Mouse (Mus musculus) lung, postnatal 36 days (tissue): ENCODE results near the gene Ttc28.
"Not testable (repeated sequence)": the region's sequence is repeated elsewhere in the genome, so short reads cannot be mapped to it uniquely, and the experiment has no call there.

Experiments used
- DNase-seq: peaks from one replicate; pipeline ENCODE4 v3.0.0; 2022; ENCODE audit warnings: mixed read lengths

The Ttc28 gene

DNA sequence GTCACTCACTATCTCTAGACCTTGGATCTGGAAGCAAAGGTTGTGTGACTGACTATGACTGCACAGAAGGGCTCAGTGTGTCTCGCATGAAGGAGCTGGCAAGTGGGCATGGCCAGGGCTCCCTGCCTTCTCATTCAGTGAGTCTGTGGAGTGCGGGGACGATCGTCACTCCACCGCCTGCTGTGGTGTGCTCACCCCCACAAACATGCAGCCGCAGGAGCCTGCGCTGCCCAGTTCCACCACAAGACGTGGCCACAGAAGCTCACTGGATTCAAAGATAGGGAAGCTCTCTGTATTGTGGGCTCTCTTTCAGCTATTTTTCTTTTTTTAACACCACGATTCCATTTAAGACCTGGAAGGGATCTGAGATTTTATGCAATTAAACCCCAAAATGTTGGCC, 374.8 kb downstream of the Ttc28 start:
- no peak for DNase-seq

DNA sequence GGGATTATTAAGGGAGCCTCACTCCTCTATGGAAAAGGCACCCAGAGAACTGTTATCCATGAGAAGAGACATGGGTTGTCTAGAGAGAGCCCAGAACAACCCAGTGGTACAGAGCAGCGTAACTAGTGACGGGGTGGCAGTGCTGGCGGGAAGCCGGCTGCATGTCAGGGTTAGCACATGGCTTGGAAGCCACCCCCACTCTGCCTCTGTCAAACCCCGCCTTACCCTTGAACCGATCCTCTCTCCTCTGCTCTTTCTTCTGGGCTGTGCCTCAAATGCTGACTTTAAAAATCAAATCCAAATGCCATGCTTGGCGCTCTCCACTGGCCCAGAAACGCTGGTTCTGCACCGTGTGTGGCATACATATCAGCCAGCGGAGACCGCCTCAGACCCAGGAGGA, 375.2 kb downstream of the Ttc28 start:
- no peak for DNase-seq

DNA sequence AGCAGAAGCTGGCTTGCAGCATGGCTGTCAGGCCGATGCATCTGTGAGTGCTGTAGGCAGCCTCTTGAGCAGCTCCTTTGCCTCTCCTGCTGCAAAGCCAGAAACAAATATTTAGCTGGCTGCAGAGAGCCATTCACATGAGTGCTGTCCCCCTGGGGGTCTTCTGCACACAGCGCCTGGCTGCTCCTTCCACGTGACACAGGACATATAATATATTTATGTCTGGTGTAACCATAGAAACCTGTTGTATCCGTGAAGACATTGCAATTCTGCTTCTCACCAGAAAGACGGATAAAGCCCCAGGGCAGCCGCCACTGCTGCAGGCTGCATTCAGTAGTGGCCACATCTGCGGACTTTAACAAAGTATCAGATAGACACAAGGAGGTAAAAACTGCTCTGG, 376.6 kb downstream of the Ttc28 start:
- DNase-seq = no peak

DNA sequence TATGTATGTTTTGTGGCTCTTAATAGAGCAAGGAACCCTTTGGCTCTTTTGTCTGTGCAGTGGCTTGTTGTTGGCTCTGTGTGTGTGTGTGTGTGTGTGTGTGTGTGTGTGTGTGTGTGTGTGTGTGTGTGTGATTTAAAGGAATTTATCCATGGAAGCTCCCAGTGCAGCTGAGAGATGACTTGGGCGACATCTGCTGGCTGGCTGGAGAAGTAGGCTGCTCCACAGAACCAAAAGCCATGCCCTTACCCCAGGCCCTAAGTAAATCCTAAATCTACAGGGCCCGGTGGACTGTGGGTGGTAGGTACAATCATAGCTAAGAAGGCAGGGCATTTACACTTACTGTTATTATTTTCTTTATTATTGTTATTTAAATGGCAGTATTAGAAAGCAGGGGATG, 377.5 kb downstream of the Ttc28 start:
- DNase-seq = peak; percentile 76

DNA sequence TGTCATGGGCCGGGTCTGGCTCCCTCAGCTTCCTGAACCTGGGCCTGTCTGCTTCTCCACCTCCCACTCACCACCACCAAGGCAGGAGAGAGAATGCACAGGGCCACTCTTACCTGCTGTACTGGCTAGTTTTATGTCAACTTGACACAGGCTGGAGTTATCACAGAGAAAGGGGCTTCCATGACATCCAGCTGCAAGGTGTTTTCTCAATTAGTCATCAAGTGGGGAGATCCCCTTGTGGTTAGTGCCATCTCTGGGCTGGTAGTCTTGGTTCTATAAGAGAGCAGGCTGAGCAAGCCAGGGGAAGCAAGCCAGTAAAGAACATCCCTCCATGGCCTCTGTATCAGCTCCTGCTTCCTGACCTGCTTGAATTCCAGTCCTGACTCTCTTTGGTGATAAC, 381.6 kb downstream of the Ttc28 start:
- DNase-seq = not testable (repeated sequence)

DNA sequence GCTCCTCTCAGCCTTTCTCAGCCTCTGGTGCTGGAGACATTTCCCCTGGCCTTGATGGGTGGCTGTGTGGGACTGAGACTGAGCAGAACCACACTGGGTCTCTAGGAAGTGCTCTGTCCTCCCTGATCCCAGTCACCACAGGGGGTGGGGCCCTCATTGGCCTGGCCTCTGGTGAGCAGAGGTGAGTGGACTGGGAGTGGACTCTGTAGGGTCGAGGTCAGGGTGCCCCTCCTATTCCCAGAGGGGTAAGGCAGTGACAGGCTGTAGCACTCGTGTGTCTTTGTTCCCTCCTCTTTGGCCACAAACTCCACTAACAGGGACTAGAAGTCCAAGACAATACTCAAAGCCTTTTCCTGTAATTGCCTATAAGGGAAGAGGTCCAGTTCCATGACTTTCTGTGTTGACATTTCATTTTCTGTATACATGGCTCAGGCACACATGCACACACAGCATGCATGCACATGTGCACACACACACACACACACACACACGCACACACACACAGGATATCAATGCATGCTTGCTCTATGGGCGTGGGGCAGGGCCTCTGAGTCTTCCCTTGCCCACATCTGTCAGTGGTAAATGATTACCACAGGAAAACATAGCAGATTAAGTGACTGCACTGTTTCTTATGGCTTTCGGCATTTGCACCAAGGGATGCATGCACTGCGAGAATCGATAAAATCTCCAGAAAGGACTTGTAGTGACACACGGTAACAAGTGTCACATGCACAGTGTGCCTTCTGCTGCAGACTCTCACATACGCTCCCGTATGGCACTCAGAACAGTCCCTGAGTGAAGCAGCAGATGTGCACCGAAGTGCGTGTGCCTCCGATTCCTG, 382.4 kb downstream of the Ttc28 start:
- peak; percentile 35 for DNase-seq

DNA sequence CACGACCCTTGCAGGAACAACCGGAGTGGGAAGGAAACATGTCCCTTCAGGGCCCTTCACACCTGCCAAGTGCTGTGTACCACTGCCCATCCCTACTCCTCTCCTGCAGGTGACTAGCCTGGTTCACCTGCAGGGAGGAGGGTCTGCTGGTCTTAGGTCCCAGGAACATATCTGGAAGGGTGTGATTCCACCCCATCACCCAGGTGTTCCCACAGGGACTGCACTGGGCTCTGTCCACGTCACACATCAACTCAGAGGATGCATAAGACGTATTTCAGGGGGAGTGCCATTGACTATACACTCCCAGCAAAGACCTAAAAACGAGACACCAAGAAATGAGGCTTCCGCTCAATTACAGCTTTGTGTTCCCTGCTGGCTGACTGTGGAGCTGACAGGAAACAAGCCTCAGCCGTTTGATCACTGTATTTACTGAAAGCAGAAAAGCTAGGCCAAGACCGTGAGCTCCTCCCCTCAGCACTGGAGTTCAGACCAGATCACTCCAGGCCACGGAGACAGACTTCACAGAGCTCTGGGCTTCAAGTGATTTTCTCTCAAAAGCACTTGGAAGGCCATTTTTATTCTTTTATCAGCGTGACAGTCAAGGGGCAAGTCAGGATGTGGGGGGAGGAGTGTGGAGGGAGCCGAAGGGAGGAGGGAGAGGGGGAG, 383.1 kb downstream of the Ttc28 start:
- DNase-seq = peak; percentile 83

DNA sequence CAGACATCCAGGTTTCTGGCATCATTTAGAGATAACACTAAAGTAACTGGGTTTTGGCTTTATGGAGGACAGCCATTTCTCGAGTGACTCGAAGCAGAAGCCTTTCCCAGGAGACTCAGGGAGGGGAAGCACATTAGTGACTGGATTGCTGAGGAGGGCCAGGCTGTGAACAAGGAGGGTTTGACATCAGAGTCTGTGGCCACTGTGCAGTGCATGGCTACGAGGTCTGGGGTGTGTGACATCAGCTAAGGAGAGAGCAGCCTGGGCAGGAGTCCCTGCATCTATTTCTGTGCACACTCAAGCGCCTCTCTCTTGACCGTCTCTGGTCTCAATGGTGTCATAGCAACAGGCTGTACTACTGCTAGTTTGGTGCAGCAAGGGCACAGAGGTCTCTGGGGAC, 383.8 kb downstream of the Ttc28 start:
- no peak for DNase-seq

DNA sequence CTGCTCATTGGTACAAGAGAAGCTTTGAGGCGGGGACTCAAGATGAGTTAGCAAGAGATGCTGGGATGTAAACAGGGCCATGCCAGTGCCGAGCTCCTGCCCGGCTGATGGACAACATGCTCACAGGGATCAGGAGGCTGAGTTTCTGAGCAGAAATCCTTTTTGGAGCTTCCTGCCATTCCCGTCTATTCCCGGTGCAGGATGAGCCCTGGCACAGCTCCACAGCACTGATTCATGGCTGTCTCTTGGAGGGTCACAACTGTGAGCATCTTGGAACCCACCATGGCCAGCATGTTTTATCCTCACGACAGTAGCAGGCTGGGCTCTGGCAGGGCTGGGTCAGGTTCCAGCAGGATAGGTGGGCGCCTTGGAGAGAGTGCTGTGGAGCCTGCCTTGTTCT, 384.9 kb downstream of the Ttc28 start:
- no peak for DNase-seq

DNA sequence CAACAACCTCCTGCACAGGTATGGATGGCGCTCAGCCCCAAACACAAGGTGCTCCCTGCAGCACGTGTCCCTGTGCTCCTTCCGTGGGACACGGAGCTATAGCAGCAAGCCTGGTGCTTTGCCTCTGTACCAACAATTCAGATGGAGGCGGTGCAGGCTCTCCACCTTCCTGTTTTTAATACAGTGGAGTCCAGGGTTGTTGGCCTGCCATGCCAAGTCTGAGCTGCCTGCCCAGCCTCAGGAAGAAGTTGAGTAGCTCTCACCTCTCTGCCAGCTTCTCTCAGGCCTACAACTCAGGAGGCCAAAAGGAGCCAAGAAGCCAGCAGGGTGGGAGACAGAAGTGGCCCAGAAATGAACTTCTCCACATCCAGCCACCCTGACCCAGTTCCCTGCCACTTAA, 387.1 kb downstream of the Ttc28 start:
- DNase-seq = peak; percentile 75

DNA sequence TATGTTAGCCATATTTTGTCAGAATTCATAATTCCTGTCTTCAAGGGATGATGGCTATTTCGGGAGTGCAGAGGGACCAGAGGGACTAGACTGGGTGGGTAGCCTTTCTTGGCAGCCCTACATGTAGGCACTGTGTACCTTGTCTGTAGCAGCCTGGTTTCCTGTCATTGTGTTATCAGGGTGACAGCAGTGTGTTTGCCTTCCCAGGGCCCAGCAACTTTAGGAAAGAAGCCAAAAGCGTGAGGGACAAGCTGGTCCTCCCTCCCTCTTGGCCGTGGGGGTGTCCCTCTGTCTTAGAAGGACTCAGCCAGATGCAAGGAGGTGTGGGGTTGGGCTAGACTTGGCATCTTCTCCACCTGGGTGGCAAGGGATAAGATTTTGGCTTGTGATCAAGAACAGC, 387.5 kb downstream of the Ttc28 start:
- DNase-seq = peak; percentile 88

DNA sequence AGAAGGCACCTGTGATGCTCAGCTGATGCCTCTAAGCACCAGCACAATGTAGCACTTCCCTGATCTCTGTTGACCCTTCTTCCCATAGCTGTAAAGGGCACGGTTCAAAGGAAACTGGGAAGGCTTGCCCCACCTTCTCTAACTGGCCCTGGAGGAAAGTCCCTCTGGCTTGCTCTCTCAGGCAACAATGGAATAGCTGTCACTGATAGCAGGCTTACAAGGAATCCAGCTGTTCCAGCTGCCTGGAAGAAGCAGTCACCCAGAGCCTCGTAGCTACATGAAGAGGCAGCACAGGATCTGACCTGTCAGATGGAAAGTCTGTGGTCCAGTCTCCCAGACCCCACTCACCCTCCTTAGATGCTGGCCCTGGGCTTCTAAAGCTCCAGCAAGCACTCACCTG, 389.2 kb downstream of the Ttc28 start:
- no peak for DNase-seq

DNA sequence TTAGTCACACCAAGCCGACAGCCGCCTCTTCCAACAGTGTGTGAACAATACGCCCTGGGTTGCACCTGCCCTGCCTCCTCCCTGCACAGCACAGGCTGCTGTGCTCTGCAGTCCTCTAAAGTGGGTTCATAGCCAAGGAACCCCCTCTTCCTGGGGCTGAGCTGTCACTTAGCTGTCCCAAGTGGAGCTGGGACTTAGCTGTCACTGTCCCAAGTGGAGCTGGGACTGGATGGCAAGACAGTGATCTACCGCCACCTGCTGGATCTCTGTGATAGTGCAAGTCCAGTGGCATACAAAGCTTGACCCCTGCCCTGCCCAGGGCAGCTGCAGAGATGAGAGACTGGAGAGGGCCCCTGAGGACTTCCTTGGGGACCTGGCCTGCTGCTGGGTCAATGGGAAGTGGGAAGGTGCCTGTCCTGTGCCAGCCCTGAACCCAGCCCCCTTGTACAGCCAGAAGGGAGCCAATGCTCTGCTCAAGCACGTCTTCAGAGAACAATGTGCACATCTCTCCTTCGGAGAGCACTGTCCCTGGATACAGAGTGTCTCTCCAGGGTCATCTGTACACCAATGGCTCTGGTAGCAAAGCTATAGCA, 390.1 kb downstream of the Ttc28 start:
- peak; percentile 90 for DNase-seq

DNA sequence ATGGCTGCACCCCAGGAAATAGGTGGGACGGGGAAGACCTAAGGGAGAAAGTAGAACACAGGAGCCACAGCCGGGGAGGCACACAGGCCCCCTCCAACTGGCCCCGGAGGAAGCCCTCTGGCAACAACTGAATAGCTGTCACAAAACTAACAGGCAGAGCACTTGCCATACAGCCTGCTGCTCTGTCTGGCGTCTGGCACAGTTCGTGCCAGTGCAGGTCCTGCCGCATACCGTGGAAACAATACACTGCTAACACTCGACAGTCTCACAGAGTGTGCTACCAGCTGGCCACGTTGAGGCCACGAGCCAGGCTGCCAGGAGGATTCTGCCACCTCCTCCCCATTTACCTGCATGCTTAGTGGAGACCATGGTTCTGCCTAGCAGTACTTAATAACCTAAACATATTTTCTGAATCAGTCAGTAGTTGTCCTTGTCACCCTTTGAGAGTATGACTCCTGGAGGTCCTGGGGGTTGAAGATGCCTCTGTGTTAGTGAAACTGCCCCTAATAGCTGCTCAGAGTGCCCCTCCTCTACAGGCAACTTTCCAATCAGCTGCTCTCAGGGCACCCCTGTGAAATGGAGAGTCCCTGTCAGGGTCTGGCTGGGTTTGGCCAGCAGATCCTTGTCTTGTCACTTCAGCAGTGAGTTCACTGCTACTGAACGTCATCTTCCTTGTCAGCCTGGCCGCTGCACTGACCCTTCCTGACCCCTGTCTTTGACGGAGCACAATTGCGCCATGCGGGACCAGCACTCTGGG, 390.8 kb downstream of the Ttc28 start:
- DNase-seq = no peak

DNA sequence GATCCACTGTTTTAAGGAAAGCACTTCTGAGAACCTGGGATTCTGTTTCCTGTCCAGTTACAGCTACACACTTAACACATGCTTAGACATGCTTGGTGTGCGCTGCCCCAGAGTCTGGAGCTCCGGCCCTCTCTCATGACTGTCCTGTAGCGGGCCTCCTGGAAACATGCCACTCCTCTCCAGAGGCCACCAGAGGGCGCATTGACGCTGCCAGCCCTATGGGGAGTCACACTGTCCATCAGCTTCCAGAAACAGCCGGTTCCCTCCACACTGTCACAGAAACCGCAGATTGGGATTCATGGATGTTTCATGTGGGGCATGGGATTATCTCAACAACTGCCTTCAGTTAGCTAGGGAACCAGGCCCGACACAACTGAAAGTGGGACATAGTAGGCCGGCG, 394.0 kb downstream of the Ttc28 start:
- DNase-seq = peak; percentile 90

DNA sequence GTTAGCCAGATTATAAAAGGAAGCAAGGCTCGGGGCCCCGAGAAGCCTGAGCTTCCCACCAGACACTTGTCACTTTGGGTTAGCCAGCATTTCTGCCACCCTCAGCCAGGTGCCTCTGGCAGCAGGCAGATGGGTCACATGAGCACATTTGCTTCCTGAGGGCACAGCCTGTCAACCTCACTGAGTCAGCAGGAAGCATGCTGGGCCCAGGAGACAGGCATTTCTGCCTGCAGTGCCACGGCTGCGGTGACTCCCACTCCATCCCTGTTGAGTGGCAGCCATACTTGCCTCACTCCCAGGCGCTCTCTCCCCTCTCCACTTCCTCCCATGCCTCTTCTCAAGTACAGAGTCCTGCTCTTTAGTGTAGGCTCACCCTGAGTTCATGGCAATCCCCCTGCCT, 395.3 kb downstream of the Ttc28 start:
- no peak for DNase-seq

DNA sequence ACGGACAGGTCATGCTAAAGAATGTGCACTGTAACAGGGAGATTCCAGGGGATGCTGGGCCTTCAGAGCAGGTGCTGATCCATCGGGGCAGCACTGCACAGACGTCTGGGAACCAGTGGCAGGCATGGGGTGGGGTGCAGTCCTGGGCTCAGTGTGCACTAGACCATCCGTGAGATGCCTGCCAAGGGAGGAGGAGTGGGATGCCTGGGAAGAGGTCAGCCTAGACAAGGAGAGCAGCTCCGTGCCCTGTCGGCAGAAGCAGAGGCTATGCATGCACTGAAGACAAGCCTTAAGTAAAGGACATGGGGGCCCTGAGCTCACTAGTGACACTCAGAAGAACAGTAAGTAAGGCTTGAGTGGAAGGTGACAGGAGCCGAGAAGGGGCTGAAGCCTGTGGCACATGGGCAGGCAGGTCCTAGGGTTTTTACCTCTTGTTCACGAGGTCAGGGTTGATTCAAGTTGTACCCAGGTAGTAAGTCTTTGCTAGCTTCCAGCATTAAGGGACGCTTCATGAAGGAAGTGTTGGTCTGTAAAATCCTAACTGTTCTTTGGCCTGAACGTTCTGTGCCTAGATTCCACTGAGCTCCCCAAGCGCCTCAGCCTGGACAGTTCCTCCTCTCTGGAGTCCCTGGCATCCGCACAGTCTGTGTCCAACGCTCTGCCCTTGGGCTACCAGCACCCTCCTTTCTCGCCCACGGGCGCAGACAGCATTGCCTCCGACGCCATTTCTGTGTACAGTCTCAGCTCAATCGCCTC, 405.0 kb downstream of the Ttc28 start:
- no peak for DNase-seq

DNA sequence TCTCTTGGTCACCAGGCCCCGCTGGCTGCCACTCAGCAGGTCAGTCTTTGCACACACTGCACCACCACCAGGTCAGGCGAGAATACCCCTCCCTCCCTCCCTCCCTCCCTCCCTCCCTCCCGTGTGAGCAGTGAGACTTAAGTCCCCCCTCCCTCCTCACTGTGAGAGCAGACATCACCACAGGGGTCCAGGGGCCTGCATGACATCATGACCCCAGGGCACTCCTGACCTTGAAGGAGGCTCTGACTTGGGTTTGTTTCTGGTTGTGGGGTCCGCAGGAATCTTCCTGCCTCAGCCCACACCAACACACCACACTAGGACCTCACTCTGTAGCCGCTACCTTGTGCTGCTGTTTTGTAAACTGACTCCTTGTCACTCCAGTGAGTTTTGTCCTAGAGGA, 408.0 kb downstream of the Ttc28 start:
- DNase-seq = no peak

DNA sequence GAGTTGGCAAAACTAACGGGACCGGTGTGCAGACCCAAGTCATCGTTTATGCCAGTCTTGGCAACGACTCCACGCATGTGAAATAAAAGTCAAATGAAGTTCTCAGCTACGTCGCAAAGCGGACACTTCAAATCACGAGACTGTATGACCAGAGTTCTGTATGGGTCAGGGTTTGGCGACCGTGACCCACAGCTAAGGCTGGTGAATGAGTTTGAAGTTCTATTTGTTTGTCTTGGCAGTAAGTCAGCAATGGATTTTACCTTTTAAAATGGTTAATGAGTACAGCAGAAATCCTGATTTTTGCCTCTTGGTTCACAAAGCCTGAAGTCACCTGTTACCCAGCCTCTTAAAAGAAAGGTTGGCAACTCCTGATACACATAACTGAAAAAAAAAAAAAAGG, 408.9 kb downstream of the Ttc28 start:
- DNase-seq = peak; percentile 28

DNA sequence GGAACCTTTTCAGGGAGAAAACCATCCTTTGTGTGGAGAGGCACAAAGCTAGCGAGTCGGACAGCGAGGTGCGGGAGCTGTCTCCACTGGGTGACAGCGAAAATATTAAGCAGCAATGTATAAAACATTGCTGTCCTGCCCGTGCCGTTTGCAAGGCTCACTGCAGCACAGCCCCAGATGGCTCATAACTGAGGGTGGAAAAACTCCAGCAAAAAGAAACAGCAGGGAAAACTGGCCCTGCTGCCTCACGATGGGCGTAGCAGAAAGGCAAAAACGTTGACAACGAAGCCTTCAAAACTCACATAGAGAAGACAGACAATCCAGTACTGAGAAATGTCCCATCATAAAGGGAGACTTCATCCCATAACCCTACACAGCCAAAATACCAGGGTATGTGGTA, 410.5 kb downstream of the Ttc28 start:
- no peak for DNase-seq

DNA sequence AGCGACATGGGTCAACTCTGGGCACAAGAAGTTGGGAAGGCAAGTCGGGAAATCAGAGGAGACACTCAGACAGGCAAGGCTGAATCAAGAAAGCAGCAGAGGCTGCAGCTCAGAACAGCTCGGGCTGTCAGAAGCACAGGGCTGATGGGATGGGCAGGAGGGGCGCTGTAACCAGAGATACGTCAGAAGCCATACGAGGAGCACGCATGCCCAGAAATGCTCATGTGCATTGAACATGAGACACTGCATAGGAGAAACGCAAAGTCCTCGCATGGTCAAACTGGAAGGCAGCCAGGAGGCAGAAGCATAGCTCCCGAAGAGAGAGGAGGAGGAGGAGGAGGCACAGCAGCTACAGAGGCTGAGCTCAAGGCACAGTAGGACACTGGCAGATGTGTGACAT, 412.0 kb downstream of the Ttc28 start:
- DNase-seq = no peak

DNA sequence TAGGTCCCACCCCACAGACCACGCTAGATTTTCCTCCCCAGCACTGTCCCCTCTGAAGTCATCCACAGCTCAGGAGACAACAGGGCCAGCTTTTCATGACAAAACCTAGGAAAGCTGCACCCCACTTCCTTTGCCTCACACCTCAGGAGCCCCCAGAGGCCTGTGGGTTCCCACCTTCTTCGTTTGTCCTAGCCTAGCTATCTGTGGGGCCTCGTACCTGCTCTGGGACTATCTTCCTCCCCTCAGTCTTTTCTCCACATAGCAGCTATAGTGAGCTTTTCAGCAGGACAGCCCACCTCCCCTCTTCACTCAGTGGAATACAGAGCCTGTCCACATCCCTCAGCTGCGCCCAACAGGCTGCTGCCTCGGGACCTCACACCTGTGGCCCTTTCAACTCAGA, 418.2 kb downstream of the Ttc28 start:
- no peak for DNase-seq

DNA sequence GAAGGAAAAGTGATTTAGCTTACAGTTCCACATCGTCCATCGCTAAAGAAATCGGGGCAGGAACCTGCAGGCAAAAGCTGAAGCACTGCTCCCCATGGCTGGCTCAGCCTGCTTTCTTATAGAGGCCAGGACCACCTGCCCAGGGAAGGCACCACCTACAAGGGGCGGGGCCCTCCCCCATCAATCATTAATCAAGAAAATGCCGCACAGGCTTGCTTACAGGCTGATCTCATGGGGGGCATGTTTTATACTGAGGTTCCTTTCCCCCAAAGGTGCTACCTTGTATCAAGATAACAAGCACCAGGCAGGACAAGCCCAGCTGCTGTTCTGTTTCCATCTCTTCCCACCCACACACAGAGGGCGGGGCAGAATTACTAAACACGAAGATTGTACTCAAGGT, 419.1 kb downstream of the Ttc28 start:
- DNase-seq = no peak
